Mouse (Mus musculus): ENCODE measurements around the gene Khnyn. TPM values are rescaled to one million over a fixed set of nuclear protein-coding genes. Genes with fewer than 3 reads are reported as not detected.
A peak's percentile ranks its signal among the peaks of the same experiment; 100 is the strongest.

Gene Khnyn
- 18.0 and 19.5 TPM in 2 replicates for polyA plus RNA-seq (2015; fragmentation: Nextera tagmentation; extraction: Ambion mirVana)

DNA sequence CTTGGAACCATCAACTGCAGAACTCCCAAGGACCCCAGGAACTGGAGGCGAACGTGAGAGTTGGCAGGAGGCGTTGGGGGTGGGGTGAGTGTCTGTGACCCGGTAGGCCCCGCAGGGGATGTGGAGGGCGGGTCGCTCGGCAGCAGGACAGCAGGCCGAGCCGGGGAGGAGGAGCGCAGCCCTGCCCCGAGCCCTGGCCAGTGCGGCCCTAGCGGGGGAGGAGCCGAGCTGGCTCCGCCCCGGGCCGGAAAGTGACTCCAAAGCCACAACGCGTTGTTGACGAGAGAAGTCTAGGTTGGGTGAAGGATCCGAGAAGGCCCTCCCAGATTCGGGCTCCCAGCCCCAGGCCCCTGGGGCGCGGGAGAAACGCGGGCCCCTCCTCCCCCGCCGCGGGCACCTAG is at the start of gene Khnyn:
TSS of gene Khnyn (plus strand) at position 235 of the 401 bp plus-strand sequence.
- 1% methylated on average over 29 of the region's 30 CpGs for WGBS
- H3K27me3 ChIP-seq, result no peaks in the 10 kb centered on the region
- peak within 1 kb of the TSS; percentile 81 for H3K4me3 ChIP-seq (replicated peaks)
- peak within 1 kb of the TSS; percentile 83 for H3K4me2 ChIP-seq
- peaks cover 36% of the 10 kb centered on the region for H3K4me1 ChIP-seq
- no peaks in the 10 kb centered on the region for H3K9me3 ChIP-seq (replicated peaks)
- H3K36me3 ChIP-seq, result peaks cover 38% of the 10 kb centered on the region
- H3K9ac ChIP-seq, result peak within 1 kb of the TSS; percentile 87
- ATAC-seq (replicated peaks; ENCODE audit: low FRiP score), result peak; percentile 96
- peak within 1 kb of the TSS; percentile 99 for H3K27ac ChIP-seq

DNA sequence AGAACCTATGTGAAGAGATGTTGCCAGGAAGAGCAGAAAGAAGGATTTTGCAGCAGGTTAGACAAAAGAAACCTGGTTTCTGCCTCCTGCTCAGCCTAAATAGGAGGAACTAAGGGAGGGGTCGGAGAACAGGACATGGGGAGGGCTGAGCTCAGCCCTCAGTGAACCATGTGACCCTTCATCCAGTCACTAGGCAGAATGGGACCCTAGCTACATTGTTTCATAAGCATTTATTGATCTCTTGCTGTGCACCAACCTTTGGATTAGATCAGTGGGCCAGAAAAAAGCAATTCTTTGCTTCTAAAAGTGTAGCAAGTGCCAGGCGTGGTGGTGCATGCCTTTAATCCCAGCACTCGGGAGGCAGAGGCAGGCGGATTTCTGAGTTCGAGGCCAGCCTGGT is 46.4 kb upstream of the Khnyn start:
- Histone ChIP-seq H3K4me3 (replicated peaks) (no peak overlapping the region), H3K4me2 (no peak overlapping the region), H3K9ac (no peak overlapping the region), H3K9me3 (replicated peaks) (no peaks in the 10 kb centered on the region), H3K36me3 (0 out of 2 replicates have a peak, but pooled peaks cover 3% of the 10 kb centered on the region), H3K27ac (no peak overlapping the region), H3K4me1 (peaks cover 19% of the 10 kb centered on the region), H3K27me3 (no peaks in the 10 kb centered on the region)
- WGBS, result 91% methylated on average over 5 of the region's 5 CpGs
- no peak for ATAC-seq (replicated peaks; ENCODE audit: low FRiP score)

- WGBS, result 91% methylated on average over 4 of the region's 4 CpGs
- no peak for ATAC-seq (replicated peaks; ENCODE audit: low FRiP score)
- H3K9me3 ChIP-seq (replicated peaks), result no peaks in the 10 kb centered on the region
Measured at GRCm38 (mm10) chr14:55838740-55839139, 46.0 kb upstream of the Khnyn start.

DNA sequence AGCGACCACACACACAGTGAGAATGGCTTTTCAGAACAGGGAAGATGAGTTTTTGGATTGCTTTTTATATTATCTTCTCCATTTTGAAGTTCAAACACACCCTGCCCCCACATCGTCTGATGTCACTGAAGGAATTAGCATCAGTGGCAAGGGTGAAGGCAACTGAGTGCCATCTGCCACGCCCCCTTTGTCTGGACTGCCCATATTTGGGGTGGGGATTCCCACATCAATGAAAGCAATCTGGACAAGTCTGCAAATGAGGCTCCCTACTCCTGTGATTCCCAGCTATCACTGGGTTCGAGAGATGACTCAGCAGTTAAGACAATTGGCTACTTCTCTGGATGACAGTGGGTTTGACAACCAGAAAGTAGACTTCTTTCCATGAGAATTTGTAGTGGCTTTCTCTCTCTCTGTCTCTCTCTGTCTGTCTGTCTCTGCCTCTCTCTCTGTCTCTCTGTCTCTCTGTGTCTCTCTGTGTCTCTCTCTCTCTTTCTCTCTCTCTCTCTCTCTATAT is 43.8 kb upstream of the Khnyn start:
- H3K27me3 ChIP-seq, result no peaks in the 10 kb centered on the region
- no peak overlapping the region for H3K4me3 ChIP-seq (replicated peaks)
- no peak overlapping the region for H3K9ac ChIP-seq
- no peak for ATAC-seq (replicated peaks; ENCODE audit: low FRiP score)
- no peak overlapping the region for H3K4me2 ChIP-seq
- whole genome bisulfite sequencing, result 56% methylated on average over 4 of the region's 4 CpGs
- H3K36me3 ChIP-seq, result no peaks in the 10 kb centered on the region
- peaks cover 4% of the 10 kb centered on the region; the same call in 1 of the 2 replicates for H3K4me1 ChIP-seq
- no peak overlapping the region for H3K27ac ChIP-seq
- no peaks in the 10 kb centered on the region for H3K9me3 ChIP-seq (replicated peaks)

More at GRCm38 (mm10) chr14:55838740-55839139, 46.0 kb upstream of the Khnyn start:
- Histone ChIP-seq H3K27ac (no peak overlapping the region), H3K4me2 (no peak overlapping the region), H3K27me3 (no peaks in the 10 kb centered on the region), H3K4me1 (peaks cover 17% of the 10 kb centered on the region), H3K36me3 (0 out of 2 replicates have a peak, but pooled peaks cover under 1% of the 10 kb centered on the region), H3K9ac (no peak overlapping the region), H3K4me3 (replicated peaks) (no peak overlapping the region)

GRCm38 (mm10) chr14:55842794-55843193 is 42.0 kb upstream of the Khnyn start:
- no peaks in the 10 kb centered on the region for H3K27me3 ChIP-seq
- WGBS, result 85% methylated on average over 4 of the region's 4 CpGs
- no peak overlapping the region for H3K9ac ChIP-seq
- H3K4me1 ChIP-seq, result peaks cover 4% of the 10 kb centered on the region; the same call in 1 of the 2 replicates
- H3K9me3 ChIP-seq (replicated peaks), result no peaks in the 10 kb centered on the region
- no peak for ATAC-seq (replicated peaks; ENCODE audit: low FRiP score)
- H3K27ac ChIP-seq, result no peak overlapping the region
- H3K4me3 ChIP-seq (replicated peaks), result no peak overlapping the region
- no peaks in the 10 kb centered on the region for H3K36me3 ChIP-seq
- H3K4me2 ChIP-seq, result no peak overlapping the region

GRCm38 (mm10) chr14:55845506-55846294 is 39.0 kb upstream of the Khnyn start:
- ATAC-seq (replicated peaks; ENCODE audit: low FRiP score), result peak; percentile 56
- Histone ChIP-seq H3K36me3 (no peaks in the 10 kb centered on the region), H3K9ac (no peak overlapping the region), H3K9me3 (replicated peaks) (no peaks in the 10 kb centered on the region), H3K4me2 (no peak overlapping the region), H3K27ac (no peak overlapping the region), H3K4me3 (replicated peaks) (no peak overlapping the region), H3K27me3 (no peaks in the 10 kb centered on the region), H3K4me1 (no peaks in the 10 kb centered on the region)
- 57% methylated on average over 9 of the region's 9 CpGs for WGBS

- peaks cover 34% of the 10 kb centered on the region for H3K4me1 ChIP-seq
- H3K9ac ChIP-seq, result no peak overlapping the region
- H3K4me2 ChIP-seq, result no peak overlapping the region
- no peaks in the 10 kb centered on the region for H3K27me3 ChIP-seq
- no peak overlapping the region for H3K27ac ChIP-seq
- ATAC-seq (replicated peaks; ENCODE audit: low FRiP score), result no peak
- H3K9me3 ChIP-seq (replicated peaks), result no peaks in the 10 kb centered on the region
- WGBS, result 62% methylated on average over 6 of the region's 6 CpGs
- no peaks in the 10 kb centered on the region for H3K36me3 ChIP-seq
- H3K4me3 ChIP-seq (replicated peaks), result no peak overlapping the region
Measured at GRCm38 (mm10) chr14:55850885-55851284, 33.9 kb upstream of the Khnyn start.

DNA sequence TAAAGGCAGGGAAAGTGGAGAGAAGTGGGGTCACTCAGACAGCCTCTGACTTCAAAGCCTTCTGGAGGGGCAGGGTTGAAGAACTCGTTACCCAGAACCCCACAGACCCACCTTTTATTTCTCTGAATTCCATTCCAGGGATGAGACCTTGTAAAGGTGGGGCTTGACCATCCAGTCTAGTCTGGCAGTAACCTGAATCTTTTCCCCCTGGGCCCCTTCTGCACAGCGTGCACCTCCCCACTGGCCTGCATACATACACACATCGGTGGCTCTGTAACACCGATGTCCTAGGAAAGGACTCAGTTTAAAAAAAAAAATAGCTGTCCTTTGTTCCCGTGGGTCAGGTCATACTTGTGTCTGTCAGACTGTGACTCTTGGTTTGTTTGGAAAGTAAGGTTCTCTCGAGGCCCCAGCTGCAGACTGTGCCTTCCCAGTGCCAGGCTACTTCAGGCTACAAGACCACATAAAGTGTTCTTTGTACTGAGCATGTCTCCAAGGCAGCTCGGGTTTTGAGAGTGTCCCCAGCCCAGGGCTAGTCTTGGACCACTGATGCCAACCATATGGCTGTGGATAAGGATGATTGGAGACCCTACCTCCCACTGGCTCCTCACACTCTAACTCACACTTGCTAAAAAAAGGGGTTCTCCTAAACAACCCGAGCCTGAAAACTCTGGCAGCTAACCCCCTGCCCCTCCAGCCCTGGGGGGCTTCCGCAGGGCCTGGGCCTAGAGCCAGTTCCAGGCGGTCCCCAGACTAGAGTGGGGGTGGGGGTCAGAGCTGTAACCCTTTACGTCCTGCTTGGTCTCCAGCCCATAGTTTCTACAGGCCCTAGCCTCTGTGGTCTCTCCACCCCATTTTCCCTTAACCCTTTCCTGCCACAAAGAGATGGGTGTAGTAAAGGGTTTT is 31.8 kb upstream of the Khnyn start:
- H3K27ac ChIP-seq, result peak overlapping the region; percentile 99
- 3% methylated on average over 11 of the region's 11 CpGs for WGBS

DNA sequence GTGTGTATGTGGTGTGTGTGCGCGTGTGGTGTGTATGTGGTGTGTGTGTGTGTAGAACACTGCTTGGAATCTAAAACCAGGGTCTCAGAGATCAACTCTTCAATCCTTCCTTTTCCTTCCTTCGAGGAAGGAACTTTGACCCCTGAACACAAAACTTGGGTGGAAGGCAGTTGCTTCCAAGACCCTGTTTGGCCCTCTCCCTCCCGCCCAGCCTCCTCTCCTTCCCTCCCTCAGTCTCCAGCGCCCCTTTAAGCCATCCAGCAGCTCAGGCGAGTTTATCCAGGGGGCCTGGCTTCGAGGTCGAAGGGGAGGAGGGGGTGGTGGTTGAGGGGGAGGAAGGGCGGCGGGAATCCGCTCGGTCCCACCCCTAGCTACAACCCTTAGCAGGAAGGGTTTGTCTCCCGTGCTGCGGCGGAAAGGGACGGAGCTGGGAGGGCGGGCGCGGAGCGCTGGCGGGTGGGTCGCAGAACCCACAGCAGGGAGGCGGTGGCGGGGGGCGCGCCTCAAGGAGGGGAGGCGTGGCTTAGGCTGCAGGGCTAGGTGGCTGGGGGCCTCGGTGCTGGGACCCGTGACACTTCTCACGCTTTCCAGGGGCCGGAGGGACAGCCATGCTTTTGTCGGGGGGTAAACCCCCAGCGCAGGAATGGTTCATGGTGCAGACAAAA is 31.0 kb upstream of the Khnyn start, which contains the start of gene Nynrin:
TSS of gene Nynrin (plus strand) at position 390 of the 665 bp plus-strand sequence.
- Histone ChIP-seq H3K9me3 (replicated peaks) (no peaks in the 10 kb centered on the region), H3K27ac (peak within 1 kb of the TSS; percentile 99), H3K9ac (peak within 1 kb of the TSS; percentile 79), H3K36me3 (peaks cover 15% of the 10 kb centered on the region; the same call in 1 of the 2 replicates), H3K27me3 (no peaks in the 10 kb centered on the region), H3K4me3 (replicated peaks) (peak within 1 kb of the TSS; percentile 74), H3K4me1 (peaks cover 60% of the 10 kb centered on the region), H3K4me2 (peak within 1 kb of the TSS; percentile 81)
- 1% methylated on average over 33 of the region's 33 CpGs for WGBS
- peak; percentile 93 for ATAC-seq (replicated peaks; ENCODE audit: low FRiP score)

More for the DNA sequence above, 31.8 kb upstream of the Khnyn start:
- Histone ChIP-seq H3K36me3 (peaks cover 12% of the 10 kb centered on the region; the same call in 1 of the 2 replicates), H3K4me3 (replicated peaks) (peak overlapping the region; percentile 74), H3K9ac (peak overlapping the region; percentile 79; the same call in 1 of the 2 replicates), H3K27me3 (no peaks in the 10 kb centered on the region), H3K9me3 (replicated peaks) (no peaks in the 10 kb centered on the region), H3K4me1 (peaks cover 54% of the 10 kb centered on the region), H3K4me2 (peak overlapping the region; percentile 81)
- ATAC-seq (replicated peaks; ENCODE audit: low FRiP score), result peak; percentile 80

DNA sequence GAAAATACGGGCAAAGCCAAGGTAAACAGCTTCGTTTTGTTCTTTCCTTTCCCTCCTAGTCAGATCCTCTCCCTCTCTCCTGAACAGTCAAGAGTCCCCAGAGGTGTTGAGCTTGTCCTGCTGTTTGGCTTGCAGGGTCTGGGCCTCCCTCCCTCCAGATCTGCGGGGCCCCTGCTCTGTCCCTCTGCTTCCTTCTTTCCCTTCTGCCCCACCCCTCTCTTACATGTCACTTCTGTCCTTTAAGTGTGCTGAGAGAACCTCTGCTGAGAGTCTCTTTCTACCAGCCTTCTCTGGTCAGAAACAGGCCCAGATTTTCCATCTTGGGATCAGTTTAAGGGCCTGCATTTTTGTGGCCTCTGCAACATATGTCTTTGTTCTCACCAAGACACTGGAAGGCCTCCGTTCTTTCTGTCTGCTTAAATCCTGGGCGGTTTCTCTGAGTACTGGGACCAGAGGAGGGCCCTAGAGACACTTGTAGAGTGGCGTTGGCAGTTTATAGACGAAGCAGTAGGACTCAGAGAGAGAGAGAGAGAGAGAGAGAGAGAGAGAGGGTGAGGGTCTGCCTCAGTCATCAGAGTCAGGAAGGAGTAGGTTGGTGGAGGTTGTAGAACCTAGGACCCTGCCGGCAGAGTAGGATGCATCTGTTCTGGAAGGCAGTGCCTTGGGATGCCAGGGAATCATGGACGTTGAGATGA is 30.2 kb upstream of the Khnyn start:
- H3K27ac ChIP-seq, result peak overlapping the region; percentile 99
- no peak for ATAC-seq (replicated peaks; ENCODE audit: low FRiP score)
- H3K36me3 ChIP-seq, result peaks cover 19% of the 10 kb centered on the region; the same call in 1 of the 2 replicates
- peaks cover 62% of the 10 kb centered on the region for H3K4me1 ChIP-seq
- peak overlapping the region; percentile 81 for H3K4me2 ChIP-seq
- no peaks in the 10 kb centered on the region for H3K27me3 ChIP-seq
- H3K9ac ChIP-seq, result peak overlapping the region; percentile 79
- no peaks in the 10 kb centered on the region for H3K9me3 ChIP-seq (replicated peaks)
- 0% methylated on average over 9 of the region's 9 CpGs for WGBS
- peak overlapping the region; percentile 74 for H3K4me3 ChIP-seq (replicated peaks)
